Mouse (Mus musculus): ENCODE data around the gene Foxc1.
A peak's percentile ranks its signal among the peaks of the same experiment; 100 is the strongest.

Gene Foxc1

DNA sequence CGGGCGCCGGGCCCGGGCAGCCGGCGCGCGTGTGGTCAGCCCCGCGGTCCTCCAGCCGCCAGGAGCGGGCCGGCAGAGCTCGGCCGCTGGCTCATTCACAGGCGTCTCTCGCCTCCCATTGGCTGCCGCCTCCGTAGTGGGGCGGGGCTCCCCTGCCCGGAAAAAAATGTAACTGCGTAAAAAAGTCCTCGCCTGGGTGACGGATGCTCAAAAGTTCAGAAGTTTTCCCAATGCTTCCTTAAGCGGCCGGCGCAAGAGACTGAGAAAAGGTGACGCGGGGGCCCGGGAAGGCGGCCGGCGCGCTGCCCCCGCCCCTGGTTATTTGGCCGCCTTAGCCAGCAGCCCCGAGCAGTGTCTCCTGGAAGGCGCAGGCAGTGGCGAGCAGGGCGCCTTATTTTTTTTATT, at the start of gene Foxc1:
Gene Foxc1 (plus strand): TSS at position 206 of the 405 bp plus-strand sequence.
- peak; percentile 54 for DNase-seq

DNA sequence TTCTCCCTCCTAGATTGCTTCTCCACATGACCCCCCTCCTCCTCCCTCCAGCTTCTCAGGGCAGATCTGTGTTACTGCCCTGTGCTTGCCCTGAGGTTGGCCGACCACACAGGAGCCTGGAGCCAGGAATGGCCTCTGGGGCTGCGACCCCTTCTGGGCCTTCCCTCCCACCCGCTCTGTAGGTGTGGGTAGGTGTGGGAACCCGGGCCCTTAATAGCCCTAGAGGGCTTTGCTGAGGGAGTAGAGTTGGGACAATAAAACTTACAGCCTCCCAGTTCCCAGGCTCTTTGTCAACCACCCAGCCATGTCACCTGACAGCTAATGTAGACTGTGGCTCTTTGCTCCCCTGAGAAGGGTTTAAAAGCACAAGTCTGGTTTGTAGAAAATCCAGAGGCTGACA, 46.0 kb upstream of the Foxc1 start:
- DNase-seq, result no peak

DNA sequence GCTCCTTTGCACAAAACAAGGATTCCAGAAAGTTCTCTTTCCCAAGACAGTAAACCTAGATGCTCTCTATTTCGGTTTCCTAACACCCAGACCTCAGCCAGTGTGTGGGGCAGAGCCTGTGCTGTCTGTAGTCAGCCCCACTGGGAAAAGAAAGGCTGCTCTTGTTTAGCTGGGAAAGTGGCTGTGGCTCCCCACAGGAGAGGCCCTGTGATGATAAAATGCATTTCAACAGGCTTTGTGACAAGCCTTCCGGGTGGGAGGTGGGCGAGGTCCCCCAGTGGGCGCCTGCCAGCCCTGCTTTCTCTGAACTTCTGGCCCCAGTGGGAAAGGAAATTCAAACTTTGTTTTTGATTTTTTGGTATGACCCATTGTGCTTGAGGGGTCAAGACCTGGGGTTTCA, 45.4 kb upstream of the Foxc1 start:
- DNase-seq, result no peak

DNA sequence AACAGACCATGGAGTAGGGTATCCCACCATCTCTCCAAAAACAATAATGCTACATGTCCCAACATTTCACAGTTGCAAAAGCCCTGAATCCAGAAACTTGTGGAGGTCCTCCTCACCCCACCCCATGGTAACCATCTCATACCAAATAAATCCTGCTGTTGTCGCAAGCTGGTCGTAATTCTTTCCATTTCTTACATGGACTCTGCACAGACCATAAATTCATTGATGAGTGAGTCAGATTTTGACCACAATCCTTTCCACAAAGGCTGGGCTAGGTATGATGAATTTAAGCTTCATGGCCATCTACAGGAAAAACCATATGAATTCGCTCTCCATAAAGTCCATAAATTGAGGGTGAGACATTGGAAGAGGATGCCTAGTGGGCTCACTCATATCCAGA, 42.0 kb upstream of the Foxc1 start:
- no peak for DNase-seq

DNA sequence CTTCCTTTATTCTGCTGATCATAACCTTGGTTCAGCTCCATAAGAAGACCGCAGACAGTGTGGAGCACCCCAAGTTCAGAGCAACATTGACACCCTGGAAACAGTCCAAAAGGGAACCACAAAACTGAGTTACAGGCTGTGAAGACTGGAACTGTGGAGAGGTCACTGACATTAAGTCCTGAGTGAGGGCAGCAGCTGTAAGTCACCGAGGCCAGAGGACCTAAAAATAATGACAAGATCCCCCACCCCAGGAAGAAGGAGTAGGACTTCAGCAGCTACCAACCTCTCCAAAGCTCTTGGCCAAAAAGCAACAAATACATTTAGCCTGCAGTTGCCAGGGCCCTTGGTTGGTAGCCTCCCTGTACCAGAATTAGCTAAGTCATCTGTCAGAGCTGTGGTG, 40.9 kb upstream of the Foxc1 start:
- no peak for DNase-seq

DNA sequence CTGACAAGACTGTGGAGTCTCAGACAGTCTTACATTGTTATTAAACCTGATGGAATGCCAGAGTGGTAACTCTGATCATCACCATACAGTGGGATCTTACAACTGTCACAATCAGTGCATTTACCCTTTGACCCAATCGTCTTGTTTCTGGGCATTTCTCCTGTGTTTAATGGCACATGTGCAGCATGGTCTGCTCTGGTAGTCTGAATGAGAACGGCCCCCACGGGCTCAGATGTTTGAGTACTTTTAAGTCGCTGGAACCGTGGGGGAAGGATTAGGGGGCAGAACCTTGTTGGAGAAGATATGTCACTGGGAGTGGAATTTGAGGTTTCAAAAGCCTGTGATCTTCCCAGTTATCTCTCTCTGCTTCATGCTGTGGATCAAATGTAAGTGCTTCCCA, 33.6 kb upstream of the Foxc1 start:
- no peak for DNase-seq

DNA sequence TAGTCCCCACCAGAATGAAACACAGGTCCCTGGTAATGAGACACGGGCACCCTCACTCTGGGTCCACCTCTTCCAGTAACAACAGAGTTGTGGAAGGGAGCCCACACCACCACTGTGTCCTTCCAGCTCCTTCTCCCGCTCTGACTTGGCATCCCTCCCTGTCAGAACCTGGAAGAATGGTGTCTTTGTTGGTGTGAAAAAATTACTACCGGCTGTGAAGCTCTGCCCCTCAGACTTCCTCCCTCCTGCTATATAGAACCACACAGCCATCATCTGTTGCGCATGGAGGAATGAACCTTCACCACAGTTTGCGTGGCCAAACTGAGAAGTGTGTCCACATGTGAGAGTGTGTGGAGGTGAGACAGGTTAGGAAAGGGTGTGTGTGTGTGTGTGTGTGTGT, 30.7 kb upstream of the Foxc1 start:
- DNase-seq, result no peak

DNA sequence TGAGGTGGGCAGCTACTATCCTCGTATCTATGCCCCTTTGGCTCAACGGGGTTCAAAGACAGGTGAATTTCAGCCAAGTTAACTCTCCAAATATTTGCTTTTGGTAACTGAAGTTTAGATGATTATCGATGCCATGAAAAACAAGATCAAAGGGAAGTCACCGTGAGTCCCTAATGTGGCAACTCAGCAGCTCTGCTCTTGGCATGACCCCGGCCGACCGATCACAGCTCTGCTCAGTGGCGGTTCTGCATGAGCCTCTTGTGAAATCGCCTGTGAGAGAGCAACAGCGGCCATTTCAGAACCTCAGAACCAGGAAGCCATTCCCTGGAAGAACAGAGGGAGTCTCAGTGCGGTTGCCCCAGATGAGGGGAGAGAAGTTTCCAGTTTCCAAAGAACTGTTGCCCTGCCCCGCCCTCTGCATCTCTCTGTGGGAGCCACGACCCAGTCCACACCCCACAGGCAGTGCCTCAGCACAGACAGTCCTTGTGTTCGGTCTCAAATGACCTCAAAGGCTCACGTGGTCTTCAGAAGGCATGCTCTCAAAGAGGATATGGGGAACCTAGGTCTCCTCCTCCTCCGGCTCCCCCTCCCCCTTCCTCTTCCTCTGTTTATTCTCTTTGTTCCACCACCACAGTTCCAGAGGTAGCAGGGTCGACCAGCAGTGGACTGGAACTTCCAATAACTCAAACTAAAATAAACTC, 27.0 kb upstream of the Foxc1 start:
- no peak for DNase-seq

DNA sequence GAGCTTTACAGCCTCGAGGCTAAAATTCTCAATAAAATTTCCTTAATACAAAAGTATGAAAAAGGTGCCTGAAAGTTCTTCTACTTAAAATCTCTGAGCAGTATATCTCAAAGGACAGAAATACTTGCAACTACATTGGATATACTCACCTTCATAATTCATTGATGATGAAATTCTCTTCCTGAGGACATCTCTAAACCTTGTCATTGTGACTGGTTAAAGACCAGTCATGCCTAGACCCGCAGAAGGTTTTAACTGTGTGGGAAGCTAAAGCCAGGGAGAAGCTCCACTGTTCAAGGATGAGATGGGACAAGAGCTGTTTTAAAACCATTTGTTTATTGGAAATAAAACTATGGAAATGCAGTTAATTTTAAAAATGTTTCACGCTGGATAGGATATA, 26.1 kb upstream of the Foxc1 start:
- no peak for DNase-seq

DNA sequence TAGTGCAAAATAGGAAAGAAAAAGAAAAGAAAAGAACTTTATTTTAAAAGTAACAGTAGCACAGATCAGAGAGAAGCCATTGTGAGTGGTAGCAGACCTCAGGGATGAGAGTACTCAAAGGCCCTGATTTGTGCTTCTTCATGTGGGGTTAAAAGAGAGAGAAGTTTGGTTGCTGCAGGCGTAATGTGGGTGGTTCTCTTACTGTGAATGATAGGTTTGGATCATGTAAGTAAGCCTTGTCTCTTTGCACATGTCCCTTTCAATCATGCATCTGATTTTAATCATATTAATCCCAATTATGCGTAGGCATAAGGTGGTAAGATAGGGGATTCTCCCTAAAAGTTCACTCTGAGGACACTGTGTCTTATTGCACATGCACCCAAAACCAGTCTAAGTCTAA, 24.4 kb upstream of the Foxc1 start:
- no peak for DNase-seq

DNA sequence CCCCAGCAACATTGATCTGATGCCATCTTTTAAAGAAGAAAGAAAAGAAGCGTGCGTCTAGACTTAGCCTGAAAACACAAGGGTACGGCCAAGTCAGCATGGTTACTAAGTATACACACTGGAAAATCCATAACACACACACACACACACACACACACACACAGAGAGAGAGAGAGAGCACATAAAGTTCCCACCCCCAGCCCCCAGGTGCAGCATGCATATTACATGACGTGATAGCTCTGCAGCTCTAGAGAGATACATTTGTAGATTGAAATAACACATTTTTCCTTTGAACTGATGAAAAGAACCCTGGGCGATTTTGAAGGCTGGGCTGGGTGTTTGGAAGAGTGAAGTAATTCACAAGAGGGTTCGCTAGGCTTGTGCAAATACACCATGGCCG, 21.7 kb upstream of the Foxc1 start:
- no peak for DNase-seq

DNA sequence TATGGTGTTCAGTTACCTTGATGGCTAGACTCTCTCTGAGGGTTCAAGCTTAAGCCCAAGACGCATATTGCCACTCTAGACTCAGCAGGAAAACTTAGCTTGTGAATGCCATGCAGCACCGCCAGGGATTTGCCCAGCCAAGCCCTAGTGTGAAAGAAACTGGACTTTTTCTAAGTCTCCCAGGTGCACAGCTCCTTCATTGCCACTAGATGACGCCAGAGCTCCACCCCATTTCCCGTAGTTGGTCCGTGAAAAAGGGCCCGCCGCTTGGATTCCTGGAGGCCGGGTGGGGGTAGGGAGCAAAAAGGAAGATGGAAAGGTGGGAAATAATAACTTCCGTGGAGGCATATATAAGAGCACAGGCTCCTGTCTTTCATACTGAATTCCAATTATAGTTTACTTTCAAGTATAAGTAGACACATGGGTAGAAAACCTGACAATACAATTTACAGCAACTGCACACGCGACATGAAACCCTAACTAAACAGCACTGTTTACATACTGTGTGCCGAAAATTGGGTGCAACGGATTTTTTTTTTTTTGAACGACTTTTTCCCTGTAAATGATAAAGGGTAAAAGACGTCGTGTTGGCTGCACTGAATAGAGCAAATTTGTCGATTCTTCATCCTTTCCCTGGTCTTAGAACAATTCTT, 13.8 kb upstream of the Foxc1 start:
- no peak for DNase-seq

DNA sequence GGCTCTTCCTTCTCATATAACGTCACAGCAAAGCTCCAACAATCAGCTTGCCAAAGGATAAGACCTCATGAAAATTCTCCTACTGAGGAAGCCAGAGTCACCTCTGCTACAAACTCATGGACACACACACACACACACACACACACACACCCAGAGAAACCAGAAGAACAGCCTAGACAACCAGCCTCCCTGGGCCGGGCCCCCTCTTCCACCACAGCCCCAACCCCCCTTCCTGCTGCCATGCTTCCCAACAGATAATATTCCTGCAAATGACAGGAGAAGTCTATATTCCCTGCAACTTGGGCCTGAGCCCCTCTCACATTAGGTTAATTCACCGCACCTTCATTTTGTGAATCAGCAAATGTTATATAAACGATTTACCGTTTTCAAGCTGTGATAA, 13.3 kb upstream of the Foxc1 start:
- no peak for DNase-seq

DNA sequence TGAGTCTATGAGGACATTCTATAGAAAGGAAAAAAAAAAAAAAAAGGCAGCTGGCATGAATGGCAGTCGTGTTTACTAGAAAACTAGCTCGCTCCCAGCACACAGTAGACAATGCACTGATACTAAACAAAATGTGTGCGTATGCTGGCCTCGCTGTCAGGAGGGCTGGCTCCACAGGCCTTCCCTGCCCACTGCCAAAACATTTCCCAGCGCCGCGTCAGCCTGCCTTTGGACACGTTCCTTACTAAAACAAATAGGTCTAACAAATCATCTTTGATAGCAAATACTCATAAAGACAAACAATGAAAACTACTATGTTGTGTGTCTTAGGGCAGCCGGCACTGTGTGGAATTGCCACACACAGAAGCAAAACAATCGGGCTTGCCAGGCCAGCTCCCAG, 9.1 kb upstream of the Foxc1 start:
- DNase-seq, result no peak

DNA sequence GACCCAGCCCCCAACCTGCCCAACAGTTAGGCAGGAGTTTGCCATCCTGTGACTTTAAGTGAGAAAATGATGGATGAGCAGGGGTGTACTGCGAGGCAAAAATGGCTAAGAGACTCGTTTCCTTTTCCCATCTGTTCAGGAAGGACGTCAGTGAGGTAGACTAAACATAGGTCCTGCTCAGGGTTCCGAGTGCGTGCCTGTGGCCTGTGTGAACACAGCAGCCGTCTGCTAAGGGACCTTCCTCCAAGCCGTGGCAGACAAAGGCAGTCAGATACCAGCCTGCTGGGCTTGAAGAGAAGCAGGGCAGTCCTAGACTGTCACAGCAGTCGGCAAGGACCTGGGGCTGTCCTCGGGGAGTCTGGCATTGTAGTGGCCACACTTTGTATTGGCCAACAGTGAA, 8.4 kb upstream of the Foxc1 start:
- no peak for DNase-seq

DNA sequence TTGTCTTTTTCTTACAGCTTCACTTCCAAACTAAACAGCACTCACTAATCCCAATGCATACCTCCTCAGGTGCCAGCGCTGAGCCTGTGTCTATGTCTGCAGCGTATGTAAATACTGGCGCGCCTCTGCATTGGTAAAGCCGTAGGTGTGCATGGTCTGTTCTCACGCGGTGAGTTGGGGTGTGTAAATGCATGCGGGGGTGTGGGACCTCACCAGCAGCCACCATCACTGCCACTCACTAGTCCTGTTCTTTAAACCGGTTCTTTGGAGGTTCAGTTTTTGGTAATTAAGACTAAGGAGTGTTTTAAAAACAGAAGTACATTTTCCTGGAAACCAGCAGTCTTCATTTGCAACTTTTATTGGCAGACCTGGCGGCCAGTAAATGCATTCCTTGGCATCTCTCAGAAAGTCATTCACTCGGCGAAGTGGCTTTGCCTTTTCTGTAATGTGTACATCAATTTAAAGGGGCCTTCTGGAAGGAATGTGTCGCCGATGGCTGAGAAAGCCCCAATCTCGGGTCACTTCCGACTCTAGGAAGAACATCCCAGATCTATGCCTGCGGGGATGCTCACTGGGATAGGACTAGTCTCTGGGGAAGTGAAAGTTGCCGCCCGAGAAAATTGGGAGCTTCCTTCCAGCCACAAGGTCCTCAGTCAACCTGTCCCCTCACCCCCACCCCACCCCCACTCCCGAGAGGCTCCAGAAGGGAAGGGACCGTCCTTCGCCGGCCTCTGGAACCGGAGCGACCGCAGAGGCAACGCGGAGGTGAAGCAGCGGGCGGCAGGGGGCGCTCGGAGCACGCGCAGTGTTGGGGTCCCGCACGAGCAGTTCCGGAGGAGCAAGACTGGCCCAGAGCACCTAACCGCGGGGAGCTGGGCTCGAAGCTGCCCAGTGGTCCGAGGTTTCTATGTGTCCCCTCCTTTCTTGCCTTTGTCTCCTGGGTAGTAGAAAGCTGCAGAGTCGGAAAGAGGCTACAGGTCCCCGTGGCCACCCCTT, 5.6 kb upstream of the Foxc1 start:
- peak; percentile 76 for DNase-seq

DNA sequence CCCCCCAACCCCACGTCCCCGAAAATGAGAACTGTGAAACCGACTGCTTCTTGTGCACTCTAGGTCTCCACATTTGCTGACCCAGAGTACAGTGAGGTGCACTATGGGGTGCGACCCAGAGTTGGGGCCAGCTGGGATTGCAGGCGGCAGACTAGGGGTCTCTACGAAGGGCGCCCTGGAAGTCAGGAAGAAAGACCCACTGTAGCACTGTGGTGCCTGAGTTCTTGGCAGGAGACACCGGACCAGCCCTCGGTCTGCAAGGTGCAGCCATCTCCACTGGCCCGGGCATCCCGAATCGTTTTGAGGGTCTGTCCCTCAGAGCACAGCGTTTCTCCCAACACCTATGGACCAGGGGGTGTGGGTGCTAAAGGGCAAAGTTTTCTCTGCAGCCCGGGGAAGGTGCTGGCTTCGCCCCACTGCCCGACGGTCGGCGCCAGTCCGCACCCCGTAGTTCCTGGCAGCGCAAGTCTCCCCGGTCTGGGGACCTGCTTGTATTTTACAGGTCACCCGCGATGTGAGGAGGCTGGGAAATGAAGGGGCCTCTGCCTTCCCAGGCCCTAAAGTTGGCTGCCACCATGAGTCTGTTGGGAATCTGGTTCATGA, 4.6 kb upstream of the Foxc1 start:
- DNase-seq, result no peak

DNA sequence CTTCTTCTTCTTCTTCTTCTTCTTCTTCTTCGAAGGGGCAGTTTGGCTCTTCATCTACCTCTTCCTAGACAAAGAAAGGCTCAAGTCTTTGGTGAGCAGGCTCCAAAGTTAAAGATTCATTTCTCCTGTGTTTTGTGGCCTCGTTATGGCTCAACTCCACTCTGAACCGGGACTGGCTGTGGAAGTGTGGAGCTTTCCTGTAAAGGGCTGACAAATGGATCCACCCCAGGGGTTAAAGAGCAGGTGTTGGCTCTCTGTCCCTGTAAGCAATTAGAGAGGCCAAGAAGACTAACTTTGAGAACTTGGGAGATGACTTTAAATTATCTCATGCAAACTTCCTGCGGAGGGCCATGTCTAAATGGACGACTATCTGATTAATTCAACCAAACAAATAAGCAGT, 4.0 kb upstream of the Foxc1 start:
- no peak for DNase-seq

DNA sequence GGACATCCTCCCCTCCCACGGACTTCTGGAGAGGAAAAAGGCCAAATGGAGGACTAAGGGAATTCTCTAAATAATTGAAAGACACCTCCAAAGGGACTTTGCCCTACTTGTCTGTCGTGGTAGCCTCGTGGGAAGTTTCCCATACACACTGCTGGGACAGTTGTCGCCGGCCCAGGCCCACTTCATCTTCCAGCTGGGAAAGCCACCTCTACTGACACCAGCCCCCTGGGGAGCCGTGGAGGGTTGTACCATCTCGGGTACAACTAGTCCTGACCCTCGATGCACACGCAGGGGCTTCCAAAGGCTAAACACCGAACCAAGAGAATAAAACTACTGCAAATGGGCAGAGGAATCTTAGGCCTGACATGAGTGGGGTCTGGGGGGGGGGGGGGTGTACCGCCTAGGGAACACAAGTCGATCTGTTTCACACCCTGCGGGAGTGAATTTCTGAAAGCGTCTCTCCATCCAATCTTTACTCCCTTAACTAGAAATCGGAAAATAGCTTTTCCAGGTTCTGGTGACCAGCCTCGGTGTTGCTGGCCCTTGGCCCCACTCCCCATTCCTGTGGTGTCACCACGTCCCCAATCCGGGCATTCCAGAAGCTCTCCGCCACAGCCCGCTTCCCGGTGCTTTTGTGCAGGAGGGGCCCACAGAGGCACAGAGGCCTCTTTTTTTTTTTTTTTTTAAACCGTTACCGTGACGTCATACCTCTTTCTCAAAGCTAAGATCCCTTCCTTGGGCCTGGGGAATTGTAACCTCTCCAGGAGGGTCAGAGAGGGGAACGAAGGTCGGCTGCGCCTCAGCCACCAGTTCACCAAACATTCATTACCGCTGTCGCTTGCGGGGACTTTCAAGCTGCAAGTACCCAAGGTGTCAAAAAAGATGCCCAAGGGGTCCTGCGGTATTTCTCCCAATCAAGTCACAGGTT, 3.0 kb upstream of the Foxc1 start:
- DNase-seq, result no peak

DNA sequence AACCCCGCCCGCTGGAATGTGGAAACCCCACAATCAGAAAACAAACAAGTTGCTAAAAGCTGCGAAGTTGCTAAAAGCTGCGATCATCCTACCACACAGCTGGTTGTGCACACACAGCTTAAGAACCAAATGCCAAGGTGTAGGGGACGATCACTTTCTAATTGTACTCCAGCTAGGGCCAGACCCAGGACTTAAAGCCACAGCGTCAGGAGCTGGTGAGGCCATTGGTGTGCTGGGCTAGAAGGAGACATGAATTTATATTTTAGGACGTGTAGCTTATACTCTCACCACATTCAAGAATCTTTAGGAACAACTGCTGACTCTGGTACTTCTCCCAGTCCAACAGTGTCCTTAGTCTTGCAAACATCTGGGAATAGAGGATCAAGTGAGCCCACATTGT, 1.9 kb upstream of the Foxc1 start:
- DNase-seq, result no peak

DNA sequence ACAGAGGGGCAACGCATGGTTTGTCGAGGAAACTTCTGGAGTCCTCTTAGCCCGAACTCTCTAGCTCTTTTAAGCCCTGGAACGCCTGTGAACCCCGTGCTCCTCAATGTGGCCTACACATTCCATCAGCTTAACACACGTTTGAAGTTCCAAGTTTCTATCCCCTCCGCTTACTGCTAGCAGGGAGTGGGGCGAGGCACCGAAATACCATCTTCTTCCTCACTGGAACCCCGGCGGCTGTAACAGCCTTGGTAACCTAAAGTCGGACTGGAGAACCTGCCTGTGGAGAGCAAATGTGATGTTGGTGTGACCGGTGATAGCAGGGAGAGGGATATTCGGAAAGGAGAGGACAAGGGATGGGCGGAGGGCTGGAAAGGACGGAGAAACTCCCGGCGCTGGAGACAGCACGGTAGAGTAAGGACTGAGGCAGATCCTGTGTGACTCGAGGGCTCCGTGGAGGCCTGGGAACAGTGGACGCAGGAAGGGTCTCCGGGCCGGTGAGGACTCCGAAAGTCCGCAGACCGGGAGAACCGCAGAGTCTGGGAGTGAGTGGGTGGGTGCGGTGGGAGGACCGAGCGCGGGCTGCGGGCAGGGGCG, 504 bp upstream of the Foxc1 start:
- DNase-seq, result no peak
